Mouse (Mus musculus): ENCODE results near the gene Acvrl1.

- TF ChIP-seq POLR2A (IDR thresholded peaks at IDR 0.05; ENCODE audit: low read depth, low read length) (no peak), CTCF (IDR thresholded peaks at IDR 0.05; ENCODE audit: extremely low read depth, insufficient read length, insufficient replicate concordance, low read depth, low read length) (no peak)
Measured at GRCm38 (mm10) chr15:101176284-101176680, 48.0 kb downstream of the Acvrl1 start.
